Mouse (Mus musculus) heart, postnatal 0 days (tissue): ENCODE measurements at regions not wholly inside any gene's neighbourhood (a gene's known extent, or its start where the extent isn't known, plus 50 kb on each side); places are given as distances from the start of the nearest gene placed in this dataset.

Experiments used
- ATAC-seq: fragments of 200-750 bp; cut with Nextera tagmentation; 2 replicates; pipeline ENCODE4 v1.8.0; 2017; ENCODE audit warnings: low read depth, moderate number of reproducible peaks, moderate library complexity; ENCODE audit not compliant: insufficient read depth
- DNase-seq: peaks from one replicate; pipeline ENCODE4 v3.0.0-alpha.2; 2016; ENCODE audit warnings: low spot score
- H3K27ac ChIP-seq: fragments of 300-500 bp; sonication (generic); 2 replicates; pipeline ENCODE4 v1.5.1; 2014; ENCODE audit warnings: low read depth, mild to moderate bottlenecking
- H3K27me3 ChIP-seq: fragments of 300-500 bp; sonication (generic); 2 replicates; pipeline ENCODE4 v1.6.1; 2014; ENCODE audit warnings: low read length, mixed read lengths; ENCODE audit not compliant: control insufficient read depth, insufficient read depth
- H3K36me3 ChIP-seq: fragments of 300-500 bp; sonication (generic); replicated peaks from 2 replicates; pipeline ENCODE4 v1.6.1; 2014; ENCODE audit warnings: low read length, mixed read lengths; ENCODE audit not compliant: control insufficient read depth, insufficient read depth
- H3K4me1 ChIP-seq: fragments of 300-500 bp; sonication (generic); 2 replicates; pipeline ENCODE4 v1.6.1; 2014; ENCODE audit warnings: antibody characterized with exemption; ENCODE audit not compliant: control insufficient read depth, insufficient read depth
- H3K4me2 ChIP-seq: fragments of 300-500 bp; sonication (generic); 2 replicates; pipeline ENCODE4 v1.6.1; 2014; ENCODE audit warnings: low read depth, mild to moderate bottlenecking, low read length, moderate library complexity
- H3K4me3 ChIP-seq: fragments of 300-500 bp; sonication (generic); 2 replicates; pipeline ENCODE4 v1.5.1; 2014; ENCODE audit warnings: low read depth, low read length
- H3K9ac ChIP-seq: fragments of 300-500 bp; sonication (generic); replicated peaks from 2 replicates; pipeline ENCODE4 v1.6.1; 2014; ENCODE audit warnings: low read depth, low read length, mixed read lengths
- H3K9me3 ChIP-seq: fragments of 300-500 bp; sonication (generic); replicated peaks from 2 replicates; pipeline ENCODE4 v1.6.1; 2016; ENCODE audit warnings: low read length; ENCODE audit not compliant: control insufficient read depth
- CTCF ChIP-seq: IDR thresholded peaks from 2 replicates; pipeline ENCODE4 v1.5.1; 2016; ENCODE audit warnings: antibody characterized with exemption, control low read depth, low read depth
- EP300 ChIP-seq: IDR thresholded peaks from 2 replicates; pipeline ENCODE4 v1.6.1; 2016; ENCODE audit warnings: antibody characterized with exemption, low read depth
- WGBS: fragments of 180-500 bp; shearing (Covaris S2); extraction: QIAGEN DNeasy Blood & Tissue Kit; methylation state at CpG from one replicate; pipeline ENCODE4 v1.1.7; 2014; 5-methylcytosine and 5-hydroxymethylcytosine counted together

GRCm38 (mm10) chr11:19809359-19809758 is 114.8 kb upstream of the Spred2 start:
- H3K9ac ChIP-seq = no peak overlapping the region
- WGBS = 63% methylated on average over 7 of the region's 7 CpGs
- H3K27me3 ChIP-seq = no peaks in the 10 kb centered on the region
- no peaks in the 10 kb centered on the region for H3K36me3 ChIP-seq
- H3K9me3 ChIP-seq = no peaks in the 10 kb centered on the region
- no peak overlapping the region for H3K4me2 ChIP-seq
- TF ChIP-seq EP300 (no peak), CTCF (no peak)
- no peak overlapping the region for H3K4me3 ChIP-seq
- DNase-seq = no peak
- H3K4me1 ChIP-seq = no peaks in the 10 kb centered on the region
- ATAC-seq = no peak
- H3K27ac ChIP-seq = no peak overlapping the region

GRCm38 (mm10) chr11:19811271-19811991 is 112.7 kb upstream of the Spred2 start:
- 40% methylated on average over 12 of the region's 12 CpGs for WGBS
- no peak overlapping the region for H3K9ac ChIP-seq
- no peak overlapping the region for H3K4me2 ChIP-seq
- H3K36me3 ChIP-seq = no peaks in the 10 kb centered on the region
- no peak overlapping the region for H3K27ac ChIP-seq
- H3K27me3 ChIP-seq = no peaks in the 10 kb centered on the region
- no peaks in the 10 kb centered on the region for H3K4me1 ChIP-seq
- DNase-seq (no peak), ATAC-seq (no peak)
- no peak for TF ChIP-seq EP300
- no peak for TF ChIP-seq CTCF
- H3K9me3 ChIP-seq = no peaks in the 10 kb centered on the region
- H3K4me3 ChIP-seq = no peak overlapping the region

GRCm38 (mm10) chr11:19811992-19812690 is 112.0 kb upstream of the Spred2 start:
- no peaks in the 10 kb centered on the region for H3K4me1 ChIP-seq
- no peak overlapping the region for H3K4me3 ChIP-seq
- H3K27ac ChIP-seq = no peak overlapping the region
- no peak for TF ChIP-seq CTCF
- TF ChIP-seq EP300 = no peak
- ATAC-seq = no peak; the same call in 1 of the 2 replicates
- DNase-seq = no peak
- no peak overlapping the region for H3K9ac ChIP-seq
- no peaks in the 10 kb centered on the region for H3K9me3 ChIP-seq
- no peak overlapping the region for H3K4me2 ChIP-seq
- no peaks in the 10 kb centered on the region for H3K27me3 ChIP-seq
- H3K36me3 ChIP-seq = no peaks in the 10 kb centered on the region
- WGBS = 24% methylated on average over 10 of the region's 10 CpGs

GRCm38 (mm10) chr11:19813549-19813948 is 110.6 kb upstream of the Spred2 start:
- Histone ChIP-seq H3K9me3 (no peaks in the 10 kb centered on the region), H3K4me3 (no peak overlapping the region), H3K9ac (no peak overlapping the region), H3K36me3 (no peaks in the 10 kb centered on the region), H3K27ac (no peak overlapping the region), H3K4me1 (no peaks in the 10 kb centered on the region), H3K4me2 (no peak overlapping the region), H3K27me3 (no peaks in the 10 kb centered on the region)
- 69% methylated on average over 7 of the region's 7 CpGs for WGBS
- ATAC-seq = no peak
- TF ChIP-seq CTCF (no peak), EP300 (no peak)
- DNase-seq = no peak

GRCm38 (mm10) chr11:19822991-19823390 is 101.2 kb upstream of the Spred2 start:
- Histone ChIP-seq H3K36me3 (no peaks in the 10 kb centered on the region), H3K4me3 (no peak overlapping the region), H3K9ac (no peak overlapping the region), H3K4me1 (0 out of 2 replicates have a peak, but pooled peaks cover 2% of the 10 kb centered on the region), H3K4me2 (no peak overlapping the region), H3K9me3 (no peaks in the 10 kb centered on the region), H3K27me3 (no peaks in the 10 kb centered on the region), H3K27ac (no peak overlapping the region)
- TF ChIP-seq EP300 (no peak), CTCF (no peak)
- ATAC-seq = no peak
- no peak for DNase-seq
- 63% methylated on average over 5 of the region's 5 CpGs for WGBS
